Mouse (Mus musculus): ENCODE measurements around the gene Ace. TPM values are rescaled to one million over a fixed set of nuclear protein-coding genes. Genes with fewer than 3 reads are reported as not detected.

Ace gene
- total RNA-seq, 2 experiments from 2014 or later, result 8.0 to 15.5 TPM

Other genes with a start within 250 kb of the Ace start
- gene Cyb561, start 14.6 kb upstream of the Ace start, total RNA-seq (2021), result 100 to 1,000 TPM; 134 to 165 TPM
- not detected for gene Ace3, start 26.7 kb downstream of the Ace start, total RNA-seq (2021)
- gene Kcnh6, start 40.2 kb downstream of the Ace start, total RNA-seq (2021), result under 1 TPM in 1 of 2 experiments, not detected in 1; 0.13 TPM
- 10 to 100 TPM; 53.7 to 58.7 TPM for gene Dcaf7, start 68.9 kb downstream of the Ace start, total RNA-seq (2021)
- gene Taco1, start 98.1 kb downstream of the Ace start, total RNA-seq (2021), result 10 to 100 TPM; 27.2 to 36.0 TPM
- gene Map3k3, start 116.7 kb downstream of the Ace start, total RNA-seq (2021), result 10 to 100 TPM; 40.5 to 40.8 TPM
- not detected for gene Gm10840, start 192.9 kb downstream of the Ace start, total RNA-seq (2021)
- 10 to 100 TPM; 11.8 to 15.0 TPM for gene Limd2, start 192.9 kb downstream of the Ace start, total RNA-seq (2021)
- gene Strada, start 234.2 kb downstream of the Ace start, total RNA-seq (2021), result 10 to 100 TPM; 13.1 to 15.4 TPM
- gene Ccdc47, start 248.4 kb downstream of the Ace start, total RNA-seq (2021), result 100 to 1,000 TPM; 113 to 115 TPM
- gene Ddx42, start 249.0 kb downstream of the Ace start, total RNA-seq (2021), result 10 to 100 TPM; 52.4 to 54.8 TPM